Mouse (Mus musculus): ENCODE measurements around the gene Bmyc.
A peak's percentile ranks its signal among the peaks of the same experiment; 100 is the strongest.
"Not testable (repeated sequence)": the region's sequence is repeated elsewhere in the genome, so short reads cannot be mapped to it uniquely, and the experiment has no call there.

Bmyc gene

GRCm38 (mm10) chr2:25706643-25707481 lies at the start of gene Bmyc:
Gene Bmyc, plus strand, starts transcription at chr2:25706739.
- DNase-seq, result peak; percentile 48 to 58

GRCm38 (mm10) chr2:25657246-25657645 lies 49.3 kb upstream of the Bmyc start:
- peak in 1 of 2 experiments; percentile 8 for DNase-seq

GRCm38 (mm10) chr2:25657652-25658051 lies 48.9 kb upstream of the Bmyc start, which contains the start of gene Lcn5:
Gene Lcn5, plus strand, starts transcription at chr2:25657952.
- DNase-seq, result no peak

GRCm38 (mm10) chr2:25660279-25660678 lies 46.3 kb upstream of the Bmyc start:
- no peak for DNase-seq

GRCm38 (mm10) chr2:25661245-25661970 lies 45.1 kb upstream of the Bmyc start:
- DNase-seq, result no peak

GRCm38 (mm10) chr2:25663511-25663910 lies 43.0 kb upstream of the Bmyc start:
- peak; percentile 11 to 70 for DNase-seq

- no peak for DNase-seq
Measured at GRCm38 (mm10) chr2:25664125-25664524, 42.4 kb upstream of the Bmyc start.

GRCm38 (mm10) chr2:25666516-25666915 lies 40.0 kb upstream of the Bmyc start:
- no peak for DNase-seq

- no peak for DNase-seq
Measured at GRCm38 (mm10) chr2:25676486-25676885, 30.1 kb upstream of the Bmyc start, which contains the start of gene Lcn6. Gene Lcn6, plus strand, starts transcription at chr2:25676786.

GRCm38 (mm10) chr2:25679559-25679958 lies 27.0 kb upstream of the Bmyc start:
- no peak for DNase-seq

GRCm38 (mm10) chr2:25682426-25682825 lies 24.1 kb upstream of the Bmyc start, which contains the start of gene Lcn10:
Gene Lcn10, plus strand, starts transcription at chr2:25682726.
- no peak for DNase-seq

- DNase-seq, result no peak
Measured at GRCm38 (mm10) chr2:25686941-25687340, 19.6 kb upstream of the Bmyc start.

- peak; percentile 13 to 59 for DNase-seq
Measured at GRCm38 (mm10) chr2:25694605-25695004, 11.9 kb upstream of the Bmyc start.

GRCm38 (mm10) chr2:25696951-25697350 lies 9.6 kb upstream of the Bmyc start:
- DNase-seq, result peak in 1 of 2 experiments; percentile 33

- DNase-seq, result peak in 1 of 2 experiments; percentile 39
Measured at GRCm38 (mm10) chr2:25698696-25699095, 7.8 kb upstream of the Bmyc start.

- DNase-seq, result not testable (repeated sequence)
Measured at GRCm38 (mm10) chr2:25699743-25700142, 6.8 kb upstream of the Bmyc start, which contains the start of gene Obp2a. Gene Obp2a, plus strand, starts transcription at chr2:25700043.

GRCm38 (mm10) chr2:25701001-25701400 lies 5.5 kb upstream of the Bmyc start:
- DNase-seq, result no peak

- DNase-seq, result no peak
Measured at GRCm38 (mm10) chr2:25703706-25704105, 2.8 kb upstream of the Bmyc start.

- DNase-seq, result peak; percentile 12 to 19
Measured at GRCm38 (mm10) chr2:25708121-25708520, 1.6 kb downstream of the Bmyc start.

- not testable (repeated sequence) for DNase-seq
Measured at GRCm38 (mm10) chr2:25709056-25709455, 2.5 kb downstream of the Bmyc start.

- DNase-seq, result not testable (repeated sequence)
Measured at GRCm38 (mm10) chr2:25709791-25710190, 3.3 kb downstream of the Bmyc start.

GRCm38 (mm10) chr2:25711641-25712040 lies 5.1 kb downstream of the Bmyc start:
- not testable (repeated sequence) for DNase-seq

GRCm38 (mm10) chr2:25717222-25717621 lies 10.7 kb downstream of the Bmyc start:
- no peak for DNase-seq
